Mouse (Mus musculus) kidney, embryonic 14.5 days (tissue): ENCODE data around the gene Pde1c. TPM values are rescaled to one million over a fixed set of nuclear protein-coding genes. Genes with fewer than 3 reads are reported as not detected.

Experiments
- ATAC-seq: fragments of 200-750 bp; cut with Nextera tagmentation; 2 replicates; pipeline ENCODE4 v1.8.0; 2017; ENCODE audit warnings: moderate number of reproducible peaks, mild to moderate bottlenecking, moderate TSS enrichment, moderate library complexity; ENCODE audit not compliant: low FRiP score, low TSS enrichment
- H3K27ac ChIP-seq: fragments of 300-500 bp; sonication (generic); 2 replicates; pipeline ENCODE4 v1.5.1; 2014; ENCODE audit warnings: low read depth, mild to moderate bottlenecking, low read length, moderate library complexity, mixed read lengths
- H3K27me3 ChIP-seq: fragments of 300-500 bp; sonication (generic); 2 replicates; pipeline ENCODE4 v1.6.1; 2014; ENCODE audit warnings: mild to moderate bottlenecking, low read length; ENCODE audit not compliant: control insufficient read depth, insufficient read depth
- H3K36me3 ChIP-seq: fragments of 300-500 bp; sonication (generic); 2 replicates; pipeline ENCODE4 v1.6.1; 2014; ENCODE audit warnings: low read length, mixed read lengths; ENCODE audit not compliant: control insufficient read depth, insufficient read depth
- H3K4me1 ChIP-seq: fragments of 300-500 bp; sonication (generic); 2 replicates; pipeline ENCODE4 v1.6.1; 2014; ENCODE audit warnings: low read length, mixed read lengths; ENCODE audit not compliant: control insufficient read depth, insufficient read depth
- H3K4me2 ChIP-seq: fragments of 300-500 bp; sonication (generic); replicated peaks from 2 replicates; pipeline ENCODE4 v1.6.1; 2014; ENCODE audit warnings: low read depth, mild to moderate bottlenecking, low read length
- H3K4me3 ChIP-seq: fragments of 300-500 bp; sonication (generic); 2 replicates; pipeline ENCODE4 v1.5.1; 2014; ENCODE audit warnings: mild to moderate bottlenecking, low read length
- H3K9ac ChIP-seq: fragments of 300-500 bp; sonication (generic); 2 replicates; pipeline ENCODE4 v1.6.1; 2014; ENCODE audit warnings: low read depth, mild to moderate bottlenecking, low read length, moderate library complexity
- H3K9me3 ChIP-seq: fragments of 300-500 bp; sonication (generic); 2 replicates; pipeline ENCODE4 v1.6.1; 2016; ENCODE audit warnings: low read length; ENCODE audit not compliant: control insufficient read depth
- WGBS: fragments of 180-500 bp; shearing (Covaris S2); extraction: QIAGEN DNeasy Blood & Tissue Kit; methylation state at CpG from one replicate; pipeline ENCODE4 v1.1.7; 2014; 5-methylcytosine and 5-hydroxymethylcytosine counted together
- polyA plus RNA-seq: library from polyadenylated mRNA; unstranded; fragments of >200 nt; fragmentation: Nextera tagmentation; extraction: Ambion mirVana; gene quantifications from 2 replicates; pipeline ENCODE4 v1.2.1, GENCODE M21; 2014

Gene Pde1c
- polyA plus RNA-seq, 1 experiment from 2014 or later = 1.1 TPM

DNA sequence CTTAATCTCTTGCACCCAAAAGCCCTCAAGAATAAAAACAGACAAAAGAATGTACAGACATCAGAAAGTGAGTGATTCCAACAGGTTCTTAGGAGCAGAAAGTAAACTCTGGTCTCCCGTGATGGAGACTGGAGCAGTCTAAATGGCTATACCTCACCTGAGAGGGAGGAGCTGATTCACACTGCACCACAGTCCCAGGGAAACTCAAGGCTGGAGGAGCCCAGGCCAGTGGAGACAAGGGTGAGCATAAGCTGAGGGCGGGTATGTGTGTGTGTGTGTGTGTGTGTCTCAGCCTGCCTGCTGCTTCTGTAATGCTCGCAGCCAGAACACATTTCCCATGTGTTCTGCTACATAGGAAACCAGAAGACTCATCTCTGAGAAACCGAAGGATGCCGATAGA is 179.7 kb downstream of the Pde1c start:
- WGBS = 81% methylated on average over 5 of the region's 5 CpGs

DNA sequence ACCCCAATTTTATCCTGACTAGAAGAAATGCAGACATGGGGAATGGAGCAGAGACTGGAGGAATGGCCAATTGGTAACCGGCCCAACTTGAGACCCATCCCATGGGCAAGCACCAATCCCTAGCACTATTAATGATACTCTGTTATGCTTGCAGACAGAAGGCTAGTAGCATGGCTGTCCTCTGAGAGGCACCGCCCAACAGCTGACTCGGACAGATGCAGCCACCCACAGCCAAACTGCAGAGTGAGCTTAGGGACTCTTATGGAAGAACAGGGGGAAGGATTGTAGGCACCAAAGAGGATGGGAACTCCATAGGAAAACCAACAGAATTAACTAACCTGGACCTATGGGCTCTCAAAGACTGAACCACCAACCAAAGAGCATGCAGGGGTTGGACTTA is 192.5 kb downstream of the Pde1c start:
- Histone ChIP-seq H3K27me3 (no peaks in the 10 kb centered on the region), H3K9me3 (no peaks in the 10 kb centered on the region), H3K9ac (no peak overlapping the region), H3K4me3 (no peak overlapping the region), H3K36me3 (no peaks in the 10 kb centered on the region), H3K4me1 (no peaks in the 10 kb centered on the region), H3K27ac (no peak overlapping the region), H3K4me2 (no peak overlapping the region)
- ATAC-seq = no peak
- 91% methylated on average over 3 of the region's 3 CpGs for WGBS

More for the DNA sequence above, 179.7 kb downstream of the Pde1c start:
- Histone ChIP-seq H3K27me3 (no peaks in the 10 kb centered on the region), H3K9me3 (no peaks in the 10 kb centered on the region), H3K4me1 (no peaks in the 10 kb centered on the region), H3K4me3 (no peak overlapping the region), H3K4me2 (no peak overlapping the region), H3K9ac (no peak overlapping the region), H3K36me3 (no peaks in the 10 kb centered on the region), H3K27ac (no peak overlapping the region)
- ATAC-seq = no peak

DNA sequence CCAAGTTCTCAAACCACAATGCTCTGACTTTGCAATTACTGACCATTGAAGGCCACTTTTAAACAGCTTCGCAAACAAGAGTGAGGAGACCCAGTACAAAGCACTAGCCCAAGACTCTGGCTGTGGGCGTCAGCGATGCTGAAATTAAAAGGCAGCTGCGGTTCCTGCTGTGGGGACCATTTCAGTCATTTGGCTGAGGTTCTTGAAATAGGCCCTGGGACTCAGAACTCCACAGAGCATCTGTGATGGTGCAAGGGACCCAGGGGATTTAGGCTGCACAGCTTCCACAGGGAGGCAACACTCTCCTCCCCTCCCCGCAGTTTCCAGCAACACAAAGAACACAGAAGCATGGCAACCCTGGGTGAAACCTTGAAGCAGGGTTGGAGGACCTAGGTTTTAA is 194.7 kb downstream of the Pde1c start:
- Histone ChIP-seq H3K4me2 (no peak overlapping the region), H3K36me3 (no peaks in the 10 kb centered on the region), H3K9me3 (no peaks in the 10 kb centered on the region), H3K27ac (no peak overlapping the region), H3K4me1 (no peaks in the 10 kb centered on the region), H3K4me3 (no peak overlapping the region), H3K9ac (no peak overlapping the region), H3K27me3 (no peaks in the 10 kb centered on the region)
- WGBS = 84% methylated on average over 5 of the region's 5 CpGs
- ATAC-seq = no peak

DNA sequence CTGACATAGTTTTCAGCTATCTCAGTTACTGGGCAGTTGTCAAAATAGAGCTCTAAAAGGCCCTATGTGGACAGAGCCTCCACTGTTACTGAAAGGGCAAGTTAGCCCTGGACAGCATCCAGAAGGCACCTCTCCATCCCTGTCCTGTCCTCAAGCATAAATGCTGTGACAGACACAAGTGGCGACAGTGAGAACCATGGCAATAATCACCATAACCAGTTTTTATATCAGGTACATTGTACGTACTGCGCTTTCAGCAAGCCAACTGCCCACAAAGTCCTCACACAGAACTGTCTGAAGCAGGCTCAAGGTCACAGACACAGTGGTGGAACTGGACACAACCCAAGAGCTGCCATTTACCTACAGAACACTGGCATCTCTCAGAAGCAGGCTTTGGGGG is 195.2 kb downstream of the Pde1c start:
- 91% methylated on average over 3 of the region's 3 CpGs for WGBS
- H3K36me3 ChIP-seq = no peaks in the 10 kb centered on the region
- H3K27me3 ChIP-seq = no peaks in the 10 kb centered on the region
- no peak overlapping the region for H3K27ac ChIP-seq
- H3K4me3 ChIP-seq = no peak overlapping the region
- H3K9ac ChIP-seq = no peak overlapping the region
- ATAC-seq = no peak
- H3K4me1 ChIP-seq = no peaks in the 10 kb centered on the region
- no peaks in the 10 kb centered on the region for H3K9me3 ChIP-seq
- no peak overlapping the region for H3K4me2 ChIP-seq

DNA sequence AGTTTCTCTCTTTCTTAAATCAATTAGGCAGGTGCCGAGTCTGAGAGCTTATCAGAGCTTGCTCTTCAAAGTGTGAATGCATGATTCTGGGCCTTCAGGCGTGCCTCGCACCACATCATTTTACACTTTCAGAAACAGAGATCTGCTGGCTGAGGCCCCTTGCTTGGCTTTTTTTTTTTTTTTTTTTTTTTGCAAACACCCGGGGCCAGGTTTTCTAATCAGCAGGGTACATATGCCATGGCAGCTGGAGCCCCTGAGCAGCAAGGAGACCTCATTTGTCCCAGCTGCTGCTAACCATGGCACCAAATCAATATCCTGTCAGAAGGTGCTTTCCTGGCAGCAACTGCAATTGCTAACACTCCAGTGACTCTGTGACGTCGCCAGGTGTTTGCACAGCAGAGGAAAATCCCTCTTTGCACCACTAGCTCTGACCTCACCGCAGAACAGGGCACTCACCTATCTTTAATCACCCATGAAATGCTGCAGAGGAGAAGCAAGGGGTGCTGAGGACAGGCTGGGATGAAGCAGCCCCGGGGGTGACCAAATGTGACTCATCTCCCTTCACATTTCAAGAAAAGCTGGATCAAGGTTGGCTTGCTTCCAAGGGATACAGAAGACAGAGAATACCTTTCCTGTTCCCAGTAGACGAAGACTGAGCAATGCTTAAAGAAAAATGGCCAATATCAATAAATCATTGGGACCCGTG is 195.7 kb downstream of the Pde1c start:
- no peaks in the 10 kb centered on the region for H3K9me3 ChIP-seq
- no peak overlapping the region for H3K4me2 ChIP-seq
- H3K36me3 ChIP-seq = no peaks in the 10 kb centered on the region
- whole genome bisulfite sequencing = 49% methylated on average over 10 of the region's 10 CpGs
- H3K27ac ChIP-seq = no peak overlapping the region
- ATAC-seq = no peak
- no peaks in the 10 kb centered on the region for H3K4me1 ChIP-seq
- H3K9ac ChIP-seq = no peak overlapping the region
- H3K27me3 ChIP-seq = no peaks in the 10 kb centered on the region
- H3K4me3 ChIP-seq = no peak overlapping the region

DNA sequence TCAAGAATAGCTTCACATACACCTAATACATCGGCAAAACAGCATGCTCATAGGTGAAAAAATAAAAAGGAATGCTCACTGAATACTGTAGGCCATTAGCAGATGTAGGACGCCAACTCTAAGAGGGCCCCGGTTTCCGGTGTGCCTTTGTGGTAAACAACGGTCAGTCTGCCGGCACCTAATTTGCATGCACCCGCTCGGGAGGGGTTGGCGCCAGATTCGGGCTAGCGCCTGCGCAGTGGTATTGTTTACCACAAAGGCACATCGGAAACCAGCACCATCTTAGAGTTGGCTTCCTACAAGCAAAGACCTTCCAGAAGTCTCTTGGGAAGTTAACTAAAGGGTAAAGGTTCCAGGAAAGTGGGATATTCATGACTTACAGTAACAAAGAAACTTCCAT is 199.4 kb downstream of the Pde1c start:
- Histone ChIP-seq H3K4me2 (no peak overlapping the region), H3K4me1 (no peaks in the 10 kb centered on the region), H3K4me3 (no peak overlapping the region), H3K27ac (no peak overlapping the region), H3K27me3 (no peaks in the 10 kb centered on the region), H3K9me3 (no peaks in the 10 kb centered on the region), H3K36me3 (no peaks in the 10 kb centered on the region), H3K9ac (no peak overlapping the region)
- ATAC-seq = no peak
- WGBS = 87% methylated on average over 13 of the region's 13 CpGs

DNA sequence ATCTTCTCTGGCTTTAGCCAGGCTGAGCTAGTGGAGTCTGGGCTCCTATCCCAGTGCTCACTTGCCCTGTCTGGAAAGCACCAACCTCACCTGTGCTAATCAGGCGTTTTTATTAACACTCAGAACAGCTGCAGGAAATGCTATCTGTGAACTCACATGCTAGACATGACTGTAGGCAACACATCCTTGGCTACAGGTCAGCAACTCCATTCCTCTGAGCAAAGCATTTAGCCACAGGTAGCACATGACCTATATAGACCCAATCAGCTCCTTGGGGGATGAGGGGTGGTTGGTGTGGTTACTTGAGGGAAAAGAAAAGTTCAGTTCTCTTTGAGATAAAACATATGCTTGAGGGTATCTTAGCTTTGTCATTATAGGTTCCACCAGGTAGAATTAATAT is 200.8 kb downstream of the Pde1c start:
- H3K9ac ChIP-seq = no peak overlapping the region
- H3K4me3 ChIP-seq = no peak overlapping the region
- no peaks in the 10 kb centered on the region for H3K4me1 ChIP-seq
- no peaks in the 10 kb centered on the region for H3K36me3 ChIP-seq
- no peaks in the 10 kb centered on the region for H3K9me3 ChIP-seq
- no peak for ATAC-seq
- H3K4me2 ChIP-seq = no peak overlapping the region
- WGBS = 63% methylated on average over 1 of the region's 1 CpGs
- H3K27me3 ChIP-seq = no peaks in the 10 kb centered on the region; the same call in 1 of the 2 replicates
- H3K27ac ChIP-seq = no peak overlapping the region

DNA sequence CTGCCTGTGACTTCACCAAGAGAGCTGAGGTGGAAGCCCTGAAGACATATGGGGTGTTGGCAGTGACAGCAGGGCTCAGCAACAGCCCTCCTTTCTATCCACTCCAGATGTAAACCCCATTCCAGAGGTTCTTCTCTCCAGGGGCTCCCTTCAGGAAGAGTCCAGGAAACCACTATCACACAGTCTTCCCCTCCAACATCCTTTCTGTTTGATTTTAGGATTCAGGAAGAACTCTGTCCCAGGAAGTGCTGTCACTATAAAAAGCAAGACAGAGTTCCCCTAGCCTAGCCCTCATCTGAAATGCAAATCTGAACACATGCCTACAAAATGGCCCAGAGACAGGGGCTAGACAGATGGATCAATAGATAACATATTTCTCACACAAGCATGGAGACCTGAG is 201.6 kb downstream of the Pde1c start:
- H3K4me1 ChIP-seq = no peaks in the 10 kb centered on the region
- no peaks in the 10 kb centered on the region for H3K9me3 ChIP-seq
- no peak overlapping the region for H3K9ac ChIP-seq
- no peak overlapping the region for H3K4me3 ChIP-seq
- H3K27me3 ChIP-seq = no peaks in the 10 kb centered on the region; the same call in 1 of the 2 replicates
- H3K36me3 ChIP-seq = no peaks in the 10 kb centered on the region
- no peak overlapping the region for H3K4me2 ChIP-seq
- ATAC-seq = no peak
- no peak overlapping the region for H3K27ac ChIP-seq

DNA sequence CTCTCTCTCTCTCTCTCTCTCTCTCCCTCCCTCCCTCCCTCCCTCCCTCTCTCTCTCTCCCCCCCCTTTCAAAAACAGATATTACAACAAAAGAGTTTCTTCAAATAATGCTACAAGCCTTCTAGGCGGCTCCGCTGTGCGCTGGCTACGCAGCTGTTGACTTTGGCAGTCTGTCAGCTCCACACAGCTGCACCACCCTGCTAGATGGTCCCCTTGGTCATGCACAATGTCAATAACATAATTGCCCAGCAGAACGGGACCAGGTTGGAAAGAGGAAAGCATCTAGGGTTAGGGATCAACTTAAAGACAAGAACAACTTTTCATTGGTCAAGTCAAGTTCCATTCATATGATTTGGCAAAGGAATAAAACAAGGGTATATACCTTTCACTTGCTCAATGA is 206.3 kb downstream of the Pde1c start:
- Histone ChIP-seq H3K4me2 (peak overlapping the region; percentile 82), H3K27me3 (peaks cover 4% of the 10 kb centered on the region; the same call in 1 of the 2 replicates), H3K36me3 (no peaks in the 10 kb centered on the region), H3K9ac (no peak overlapping the region), H3K9me3 (no peaks in the 10 kb centered on the region), H3K4me1 (0 out of 2 replicates have a peak, but pooled peaks cover 4% of the 10 kb centered on the region), H3K27ac (no peak overlapping the region), H3K4me3 (peak overlapping the region; percentile 44; the same call in 1 of the 2 replicates)
- peak; percentile 28; the same call in 1 of the 2 replicates for ATAC-seq
- WGBS = 11% methylated on average over 5 of the region's 5 CpGs
